Mouse (Mus musculus): ENCODE results near the gene Calml3. TPM values are rescaled to one million over a fixed set of nuclear protein-coding genes. Genes with fewer than 3 reads are reported as not detected.

Gene Calml3
- total RNA-seq, 2 experiments from 2014 or later = not detected

GRCm38 (mm10) chr13:3783621-3784020 lies 20.5 kb downstream of the Calml3 start:
- DNase-seq (ENCODE audit: low spot score in 2 of 2) = no peak

DNA sequence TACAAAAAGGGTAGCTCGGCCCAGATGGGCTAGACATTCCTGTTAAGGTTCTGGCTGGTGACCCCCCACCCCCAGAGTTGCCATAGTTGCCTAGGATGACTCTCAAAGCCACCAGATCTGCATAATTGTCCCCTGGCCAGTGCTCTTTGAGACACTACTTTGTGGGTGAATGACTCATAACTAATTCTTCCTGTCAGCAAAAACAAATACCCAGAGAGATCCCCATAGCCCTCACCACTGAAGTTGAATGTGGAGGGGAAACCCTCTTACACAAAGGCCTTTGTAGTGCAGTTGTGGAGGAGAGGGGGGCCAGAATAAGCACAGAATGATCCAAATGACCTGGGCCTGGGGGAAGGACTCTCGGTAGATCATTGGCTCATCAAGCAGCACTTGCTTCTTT lies 21.6 kb downstream of the Calml3 start:
- no peak for DNase-seq (ENCODE audit: low spot score in 2 of 2)

DNA sequence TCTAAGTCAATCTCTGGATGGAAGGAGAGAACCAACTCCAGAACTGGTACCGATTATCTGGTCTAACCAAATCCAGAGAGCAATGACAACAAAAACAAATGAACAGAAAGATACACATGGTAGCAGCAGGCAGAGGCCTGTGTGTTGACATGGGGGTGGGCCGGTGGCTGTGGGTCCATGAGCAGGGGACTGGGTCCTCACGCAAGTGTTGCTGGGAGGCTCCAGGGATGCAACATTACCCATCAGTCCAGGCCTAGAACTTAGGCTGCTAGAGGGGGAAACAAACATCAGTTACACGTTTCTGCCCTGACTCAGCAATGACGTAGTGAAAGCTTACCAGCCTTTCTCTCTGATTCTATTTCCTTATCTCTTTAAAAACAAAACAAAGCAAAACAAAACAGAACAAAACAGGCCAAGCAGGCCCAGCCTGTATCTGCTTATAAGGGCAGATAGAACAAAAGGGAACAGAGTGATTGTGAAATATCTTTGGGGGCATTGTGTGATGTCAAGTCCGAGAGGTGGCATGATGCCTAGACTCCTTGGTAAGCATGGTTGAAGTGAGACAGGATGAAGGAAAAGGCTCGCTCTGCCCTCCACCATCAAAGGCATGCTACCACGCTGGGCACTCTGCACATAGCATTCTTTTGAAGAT lies 24.4 kb downstream of the Calml3 start:
- DNase-seq (ENCODE audit: low spot score in 2 of 2) = no peak

DNA sequence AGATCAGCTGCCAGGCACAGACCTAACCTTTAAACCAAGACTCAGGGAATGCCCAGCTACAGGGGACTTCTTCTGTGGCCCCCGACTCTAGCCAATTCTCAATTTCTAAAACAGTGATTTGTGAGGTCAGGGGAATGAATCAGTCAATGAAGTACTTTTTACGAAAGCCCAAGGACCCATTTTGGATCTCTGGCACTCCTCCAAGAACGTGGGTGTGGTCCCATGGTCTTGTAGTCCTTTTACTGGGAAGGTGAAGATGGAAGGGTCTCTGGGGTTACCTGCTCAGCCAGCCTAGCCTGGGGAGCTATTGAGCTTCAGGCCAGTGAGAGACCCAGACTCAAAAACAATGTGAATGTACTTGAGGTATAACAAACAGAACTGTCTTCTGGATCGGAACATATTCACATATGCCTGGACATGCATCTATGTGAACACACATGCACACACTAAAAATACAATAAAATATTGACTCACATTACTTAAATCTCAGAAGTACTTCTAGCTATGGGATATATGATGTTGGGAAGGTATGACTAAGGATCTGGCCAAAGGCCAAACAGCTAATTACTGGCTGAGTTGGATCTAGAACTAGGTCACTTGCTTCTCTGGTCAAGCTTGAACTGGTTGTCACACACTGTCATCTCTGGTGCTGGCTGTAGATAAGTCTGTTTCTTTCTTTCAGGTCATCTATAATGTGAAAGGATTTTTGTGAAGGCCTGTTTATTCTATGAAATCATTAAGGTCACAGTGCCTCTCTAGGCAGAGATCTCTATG lies 25.3 kb downstream of the Calml3 start:
- no peak for DNase-seq (ENCODE audit: low spot score in 2 of 2)

DNA sequence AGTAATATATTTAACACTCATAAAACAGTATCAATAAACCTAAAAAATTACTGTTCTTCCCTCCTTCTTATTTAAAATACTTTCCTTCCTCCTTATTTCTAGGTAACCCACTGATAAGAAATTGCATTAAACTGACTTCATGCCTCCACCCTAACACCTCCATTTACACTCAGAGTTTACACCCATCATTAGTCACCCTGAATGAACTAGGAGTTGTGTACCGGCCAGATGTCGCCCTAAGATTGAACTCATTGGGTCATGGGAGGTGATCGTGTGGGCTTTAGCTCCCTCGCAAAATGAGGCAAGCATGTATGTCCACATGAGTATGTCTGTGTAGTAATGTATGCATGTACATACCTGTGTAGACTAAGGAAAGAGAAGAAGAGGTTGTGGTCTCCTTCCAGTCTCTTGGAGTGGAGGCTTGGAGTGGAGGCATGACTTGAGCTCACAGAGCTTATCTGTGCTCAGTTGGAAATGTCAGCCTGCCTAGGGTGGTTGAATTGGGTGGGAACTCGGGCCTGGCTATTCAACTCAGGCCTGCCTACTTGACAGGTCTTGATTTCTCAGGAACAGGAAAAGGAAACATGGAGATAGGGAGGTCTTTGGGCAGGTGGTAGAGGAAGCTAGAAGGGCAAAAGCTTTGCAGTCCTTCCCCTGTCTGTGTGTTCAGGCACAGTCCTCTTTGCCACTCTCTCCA lies 26.8 kb downstream of the Calml3 start:
- no peak for DNase-seq (ENCODE audit: low spot score in 2 of 2)

DNA sequence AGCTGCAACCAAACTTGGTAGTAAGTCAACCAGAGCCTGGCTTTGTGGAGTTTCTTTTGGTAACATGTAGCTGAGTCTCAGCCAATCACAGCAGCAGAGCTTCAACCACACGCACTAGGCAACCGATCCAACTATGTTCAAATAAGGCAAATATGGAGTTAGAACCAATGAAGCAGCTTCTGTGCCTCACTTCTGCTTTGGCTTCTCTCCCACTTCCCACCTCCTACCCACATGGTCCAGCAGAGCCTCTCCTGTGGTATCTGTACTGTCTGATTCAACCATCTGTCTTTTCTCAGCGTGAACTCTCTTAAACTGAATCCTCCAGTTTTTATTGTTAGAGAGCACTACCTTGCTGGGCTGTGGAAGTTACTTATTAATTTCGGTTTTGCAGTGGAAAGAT lies 27.7 kb downstream of the Calml3 start:
- peak; percentile 74 to 80 for DNase-seq (ENCODE audit: low spot score in 2 of 2)

GRCm38 (mm10) chr13:3774991-3775390 lies 29.1 kb downstream of the Calml3 start:
- no peak for DNase-seq (ENCODE audit: low spot score in 2 of 2)

DNA sequence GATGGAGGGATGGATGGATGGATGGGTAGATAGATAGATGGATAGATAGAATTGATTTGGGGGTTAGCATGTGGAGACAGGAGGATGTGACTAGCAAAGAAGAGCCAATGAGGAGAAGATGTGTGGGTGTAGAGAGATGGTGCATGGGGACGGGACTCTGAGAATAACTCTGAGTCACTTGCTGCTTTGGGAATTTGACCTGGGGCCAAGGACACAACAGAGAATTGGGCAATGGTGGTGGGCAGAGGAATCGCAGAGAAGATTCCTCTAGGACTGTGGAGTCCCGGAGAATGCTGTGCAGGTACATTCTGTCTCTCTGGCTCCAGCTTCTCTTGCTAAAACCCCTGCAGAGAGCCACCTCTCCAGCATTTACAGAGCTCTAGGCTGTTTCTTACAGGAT lies 29.8 kb downstream of the Calml3 start:
- peak; percentile 34 to 53 for DNase-seq (ENCODE audit: low spot score in 2 of 2)

DNA sequence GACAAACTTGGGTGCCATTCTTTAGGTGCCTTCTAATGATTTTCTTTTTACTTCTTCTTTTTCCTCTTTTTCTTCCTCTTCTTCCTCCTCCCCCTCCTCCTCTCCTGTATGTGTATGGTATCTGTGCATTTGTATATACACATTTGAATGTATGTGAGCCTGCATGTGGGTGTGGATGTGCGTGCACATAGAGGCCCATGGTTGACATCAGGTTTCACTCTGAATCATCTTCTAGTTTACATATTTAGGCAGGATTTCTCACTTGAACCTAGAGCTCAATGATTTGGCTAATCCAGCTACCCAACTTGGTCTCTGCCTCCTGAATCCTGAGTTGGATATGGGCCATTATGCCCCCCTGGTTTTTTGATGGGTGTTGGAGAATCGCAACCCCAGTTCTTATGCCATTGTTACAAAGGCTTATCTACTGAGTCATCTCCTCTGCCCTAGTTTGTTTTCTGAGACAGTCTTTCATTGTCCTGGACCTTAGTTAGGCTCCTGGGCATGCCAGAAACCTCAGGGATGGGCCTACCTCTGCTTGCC lies 30.9 kb downstream of the Calml3 start:
- DNase-seq (ENCODE audit: low spot score in 2 of 2) = no peak

- no peak for DNase-seq (ENCODE audit: low spot score in 2 of 2)
Observed at GRCm38 (mm10) chr13:3771221-3771620, 32.9 kb downstream of the Calml3 start.

DNA sequence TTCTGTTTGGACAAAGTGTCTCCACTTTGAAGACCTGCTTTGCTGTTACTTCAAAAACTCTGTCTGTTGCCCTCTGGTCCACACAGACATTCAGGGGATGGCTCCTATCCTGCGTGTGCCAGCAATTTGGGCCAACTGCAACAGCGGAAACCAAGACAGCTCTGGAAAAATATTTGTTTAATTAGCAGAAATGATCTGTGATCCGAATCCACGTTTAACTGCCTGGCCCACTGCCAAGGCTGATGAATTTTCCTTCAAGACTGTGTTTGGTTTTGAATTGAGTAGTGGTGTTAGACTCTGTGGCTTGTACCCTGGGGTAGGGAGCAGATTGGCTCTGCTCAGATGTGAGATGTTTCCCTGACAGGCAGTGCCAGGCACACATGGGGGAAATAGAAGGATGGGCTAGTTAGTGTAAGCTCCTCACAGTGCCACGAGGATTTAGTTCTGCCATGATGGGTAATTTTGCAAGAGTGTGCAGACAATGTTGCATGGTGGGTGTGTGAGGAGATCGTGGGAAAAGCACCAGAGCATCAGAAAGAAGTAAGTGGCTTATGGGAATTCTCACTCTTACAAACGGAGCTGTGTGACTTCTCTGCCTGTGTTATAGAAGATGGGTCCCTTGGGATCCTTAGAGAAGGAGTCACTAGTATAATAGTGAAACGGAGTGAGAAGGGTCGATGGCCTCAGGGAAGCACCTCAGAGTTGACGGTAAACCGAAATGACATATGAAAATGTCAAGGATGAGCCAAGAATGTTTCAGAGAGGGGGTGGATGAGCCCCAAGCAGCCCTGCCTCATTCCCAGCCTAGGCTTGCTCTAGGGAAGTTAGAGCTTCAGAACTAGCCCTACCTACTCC lies 33.7 kb downstream of the Calml3 start:
- peak in 1 of 2 experiments; percentile 11 for DNase-seq (ENCODE audit: low spot score in 2 of 2)

- DNase-seq (ENCODE audit: low spot score in 2 of 2) = no peak
Observed at GRCm38 (mm10) chr13:3769531-3769930, 34.6 kb downstream of the Calml3 start.

DNA sequence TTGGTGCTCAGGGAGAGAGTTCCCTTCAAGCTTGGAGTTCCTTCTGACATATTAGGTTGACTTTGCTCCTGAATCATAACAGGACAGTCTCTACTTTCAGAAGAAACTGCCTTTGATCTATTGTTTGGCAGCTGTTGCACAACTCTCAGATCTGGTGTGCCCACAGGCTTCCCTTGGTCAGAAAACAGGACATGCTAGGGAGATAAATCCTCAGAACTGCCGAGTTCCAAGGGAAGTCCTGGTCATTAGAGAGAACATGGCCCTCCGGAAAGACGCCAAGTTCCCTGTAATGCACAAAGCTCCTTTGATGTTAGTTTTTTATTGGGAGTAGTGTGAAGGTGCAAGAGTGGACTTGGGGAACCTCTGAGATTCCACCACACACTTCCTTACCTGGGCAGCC lies 35.5 kb downstream of the Calml3 start:
- DNase-seq (ENCODE audit: low spot score in 2 of 2) = no peak

GRCm38 (mm10) chr13:3767086-3767485 lies 37.0 kb downstream of the Calml3 start:
- DNase-seq (ENCODE audit: low spot score in 2 of 2) = no peak

DNA sequence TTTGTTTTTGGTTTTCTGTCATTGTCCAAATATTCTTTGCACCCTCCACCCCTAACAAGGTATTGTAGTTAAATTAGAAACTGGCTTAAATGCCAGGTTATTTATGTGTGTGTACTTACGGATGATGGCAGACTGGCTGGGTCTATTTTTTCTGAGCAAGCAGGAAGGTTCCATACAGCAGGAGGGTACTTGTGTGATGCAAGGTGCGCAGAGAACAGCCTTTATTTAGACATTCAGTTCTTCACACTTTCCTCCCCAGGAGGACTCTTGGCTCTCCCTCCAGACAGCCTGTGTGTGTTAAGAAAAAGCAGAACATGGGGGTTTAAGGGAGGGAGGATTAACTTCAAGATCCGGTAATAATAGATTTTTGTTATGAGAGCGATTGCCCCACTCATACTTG lies 38.3 kb downstream of the Calml3 start:
- peak in 1 of 2 experiments; percentile 20 for DNase-seq (ENCODE audit: low spot score in 2 of 2)

- DNase-seq (ENCODE audit: low spot score in 2 of 2) = no peak
Observed at GRCm38 (mm10) chr13:3761131-3761530, 43.0 kb downstream of the Calml3 start.

GRCm38 (mm10) chr13:3758347-3758746 lies 45.8 kb downstream of the Calml3 start:
- no peak for DNase-seq (ENCODE audit: low spot score in 2 of 2)

DNA sequence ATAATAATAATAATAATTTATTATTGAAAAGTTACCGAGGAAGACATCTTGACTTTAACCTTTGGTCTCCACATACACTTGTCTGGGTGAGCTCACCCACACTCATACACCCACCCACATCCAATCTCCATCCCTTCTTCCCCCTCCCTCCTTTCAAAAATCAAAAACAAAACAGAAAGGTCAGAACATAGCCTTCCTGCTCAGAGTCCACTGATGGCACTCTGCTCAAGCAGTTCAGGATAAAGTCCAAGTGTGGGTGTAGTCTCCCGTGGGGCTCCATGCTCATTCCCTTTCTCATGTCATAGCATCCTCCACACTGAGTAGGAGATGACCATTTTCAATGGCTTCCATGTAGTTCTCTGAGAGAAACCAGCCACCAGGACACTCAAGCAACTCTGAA lies 50.8 kb downstream of the Calml3 start:
- DNase-seq (ENCODE audit: low spot score in 2 of 2) = no peak

Data from left cerebral cortex, adult 18-20 months (tissue).